Mouse (Mus musculus) CH12.LX (cell line): ENCODE results near the gene Slc38a8. TPM values are rescaled to one million over a fixed set of nuclear protein-coding genes. Genes with fewer than 3 reads are reported as not detected.
A peak's percentile ranks its signal among the peaks of the same experiment; 100 is the strongest.

ENCODE experiments used
- DNase-seq: peaks from one replicate; pipeline ENCODE4 v3.0.0-alpha.2; 2013; ENCODE audit errors: extremely low read depth
- H3K27ac ChIP-seq: 2 replicates; pipeline ENCODE4 v1.5.1; 2012; ENCODE audit warnings: low read depth, mild to moderate bottlenecking, control low read depth, moderate library complexity; ENCODE audit not compliant: insufficient read depth
- H3K27me3 ChIP-seq: replicated peaks from 2 replicates; pipeline ENCODE3; 2012; ENCODE audit warnings: inconsistent platforms
- H3K36me3 ChIP-seq, 2 experiments: replicated peaks in 1 of 2; 2 replicates each; pipeline versions ENCODE3 to v1.6.1; 2012; ENCODE audit warnings: inconsistent platforms in 1 of 2, low read length in 1 of 2, mild to moderate bottlenecking in 1 of 2, mixed read lengths in 1 of 2, moderate library complexity in 1 of 2; ENCODE audit not compliant: control insufficient read depth in 1 of 2, insufficient read depth in 1 of 2
- H3K4me1 ChIP-seq, 2 experiments: 2 replicates each; pipeline ENCODE4 v1.6.1; 2012; ENCODE audit warnings: inconsistent platforms in 1 of 2, moderate library complexity in 1 of 2; ENCODE audit not compliant: insufficient read depth in 2 of 2, control insufficient read depth in 1 of 2
- H3K4me2 ChIP-seq: 2 replicates; pipeline ENCODE4 v1.6.1; 2012; ENCODE audit warnings: low read depth, mild to moderate bottlenecking, control low read depth; ENCODE audit not compliant: poor library complexity, insufficient read depth, severe bottlenecking
- H3K4me3 ChIP-seq, 3 experiments: fragments of 150-350 bp in 1 of 3; sonication (generic) in 1 of 3; replicated peaks in 1 of 3; 2 replicates each; pipeline versions ENCODE3 to v1.5.1; 2011 to 2012; ENCODE audit warnings: low read depth in 2 of 3, low read length in 2 of 3, mild to moderate bottlenecking in 2 of 3, moderate library complexity in 2 of 3, control low read depth in 1 of 3, improper control_type of control experiment in 1 of 3, inconsistent platforms in 1 of 3, mixed read lengths in 1 of 3; ENCODE audit not compliant: poor library complexity in 1 of 3
- H3K79me2 ChIP-seq: replicated peaks from 2 replicates; pipeline ENCODE4 v1.6.1; 2012; ENCODE audit warnings: mild to moderate bottlenecking, moderate library complexity; ENCODE audit not compliant: control insufficient read depth, poor library complexity, insufficient read depth, severe bottlenecking; ENCODE audit errors: extremely low read depth
- H3K9ac ChIP-seq: 2 replicates; pipeline ENCODE4 v1.6.1; 2012; ENCODE audit warnings: low read depth, mild to moderate bottlenecking, control low read depth, moderate library complexity; ENCODE audit not compliant: insufficient read depth
- H3K9me3 ChIP-seq: replicated peaks from 2 replicates; pipeline ENCODE3; 2012; ENCODE audit warnings: low read length, inconsistent platforms, mixed read lengths
- CHD2 ChIP-seq: IDR thresholded peaks from 2 replicates; pipeline ENCODE4 v1.6.1; 2011; ENCODE audit warnings: low read length, improper control_type of control experiment
- CTCF ChIP-seq, 2 experiments: IDR thresholded peaks in 1 of 2; conservative IDR thresholded peaks in 1 of 2; 2 replicates each; pipeline ENCODE4 v1.5.1; 2011 to 2012; ENCODE audit warnings: low read depth in 2 of 2, low read length in 2 of 2, improper control_type of control experiment in 1 of 2, inconsistent platforms in 1 of 2, mild to moderate bottlenecking in 1 of 2, moderate library complexity in 1 of 2
- ELF1 ChIP-seq: IDR thresholded peaks from 2 replicates; pipeline ENCODE4 v1.6.1; 2014; ENCODE audit warnings: low read depth, mild to moderate bottlenecking, inconsistent platforms, low read length, improper control_type of control experiment
- EP300 ChIP-seq: IDR thresholded peaks from 2 replicates; pipeline ENCODE4 v1.6.1; 2011; ENCODE audit warnings: low read length, improper control_type of control experiment
- GABPA ChIP-seq: IDR thresholded peaks from 2 replicates; pipeline ENCODE4 v1.6.1; 2012; ENCODE audit warnings: low read depth, low read length, improper control_type of control experiment, inconsistent platforms; ENCODE audit not compliant: insufficient replicate concordance
- IRF4 ChIP-seq: IDR thresholded peaks from 2 replicates; pipeline ENCODE4 v1.6.1; 2014; ENCODE audit warnings: low read depth, mild to moderate bottlenecking, inconsistent platforms, low read length, improper control_type of control experiment
- MYC ChIP-seq: IDR thresholded peaks from 2 replicates; pipeline ENCODE4 v1.6.1; 2011; ENCODE audit warnings: low read depth, mild to moderate bottlenecking, improper control_type of control experiment, low read length
- POLR2AphosphoS2 ChIP-seq: IDR thresholded peaks from 2 replicates; pipeline ENCODE4 v1.6.1; 2011; ENCODE audit warnings: low read depth, low read length, improper control_type of control experiment
- RAD21 ChIP-seq: IDR thresholded peaks from 2 replicates; pipeline ENCODE4 v1.6.1; 2011; ENCODE audit warnings: low read depth, mild to moderate bottlenecking, low read length, improper control_type of control experiment, moderate library complexity
- SMC3 ChIP-seq: IDR thresholded peaks from 2 replicates; pipeline ENCODE4 v1.6.1; 2011; ENCODE audit warnings: low read depth, low read length, improper control_type of control experiment
- USF2 ChIP-seq: conservative IDR thresholded peaks from 2 replicates; pipeline ENCODE4 v1.6.1; 2011; ENCODE audit warnings: low read depth, low read length, improper control_type of control experiment
- dilution Hi-C: fragments of 300-500 bp; cut with MboI; formaldehyde crosslinking; loops from 2 replicates; pipeline ENCODE4 v1.14.3; 2020; ENCODE audit warnings: low sequenced_read_pairs; ENCODE audit not compliant: extremely low pct_unique_long_range_greater_than_20kb, extremely low pct_ligation_motif_present
- in situ Hi-C: fragments of 300-500 bp; cut with MboI; formaldehyde crosslinking; loops from 3 replicates; pipeline ENCODE4 v1.14.3; 2019; ENCODE audit warnings: low sequenced_read_pairs, low pct_ligation_motif_present, low pct_unique_long_range_greater_than_20kb, mixed read lengths
- polyA plus RNA-seq: library from polyadenylated mRNA; unstranded; fragments of >175 nt; gene quantifications from 2 replicates; pipeline ENCODE4 v1.2.1, GENCODE M21; 2012; ENCODE audit warnings: low read depth; ENCODE audit not compliant: insufficient read length
- total RNA-seq, 2 experiments: library from RNA; depleted of rRNA; stranded (reverse); fragments of 300-350 nt in 1 of 2; fragments of >200 nt in 1 of 2; gene quantifications; 2 replicates each; pipeline ENCODE4 v1.2.3; 2012 to 2014

Gene Slc38a8
- total and polyA plus RNA-seq, 3 experiments, result 0.08 TPM; not detected in 1

DNA sequence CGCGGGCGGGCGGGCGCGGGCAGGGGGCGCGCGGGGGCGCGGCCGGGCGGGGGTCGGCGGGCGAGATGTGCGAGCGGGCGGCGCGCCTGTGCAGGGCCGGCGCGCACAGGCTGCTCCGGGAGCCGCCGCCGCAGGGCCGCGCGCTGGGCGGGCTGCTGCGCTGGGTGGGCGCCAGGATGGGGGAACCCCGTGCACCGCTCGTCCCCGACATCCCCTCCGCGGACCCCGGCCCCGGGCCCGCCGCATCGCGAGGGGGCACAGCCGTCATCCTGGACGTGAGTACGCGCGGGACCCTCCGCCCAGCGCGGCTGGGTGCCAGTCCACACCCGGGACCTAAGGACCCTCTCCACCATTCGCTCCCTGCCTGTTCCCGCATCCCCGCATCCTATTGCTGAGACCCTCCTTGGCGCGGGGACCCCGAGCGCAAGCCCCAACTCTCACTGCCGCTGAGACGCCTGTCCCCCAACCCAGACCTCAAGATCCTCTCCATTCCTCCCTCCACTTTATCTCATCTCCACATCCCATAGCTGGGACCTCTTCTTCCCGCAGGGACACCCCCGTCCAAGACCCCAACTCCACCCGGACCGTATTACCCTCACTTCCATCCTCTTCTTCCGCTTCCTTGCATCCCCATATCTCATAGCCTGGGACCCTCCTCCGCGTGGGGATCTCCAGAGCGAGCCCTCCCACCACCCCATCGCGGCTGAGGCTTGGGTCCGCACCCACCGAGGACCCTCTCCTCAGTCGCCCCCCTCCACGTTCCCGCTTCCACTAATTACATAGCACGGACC lies 54.3 kb downstream of the Slc38a8 start:
- H3K79me2 ChIP-seq, result no peaks in the 10 kb centered on the region
- H3K27me3 ChIP-seq, result no peaks in the 10 kb centered on the region
- peaks cover 12 to 38% of the 10 kb centered on the region in 2 experiments for H3K36me3 ChIP-seq
- dilution Hi-C loops (no loop called here), in situ Hi-C loops (loop anchor here (5.0 kb wide), 1 partner anchor 35 kb away; no protein-coding TSS in a partner anchor)
- no peak overlapping the region for H3K4me2 ChIP-seq
- no peak for TF ChIP-seq IRF4
- TF ChIP-seq POLR2AphosphoS2, result no peak
- no peak for TF ChIP-seq MYC
- TF ChIP-seq EP300, result no peak
- TF ChIP-seq ELF1, result no peak
- no peak for TF ChIP-seq SMC3
- no peak for TF ChIP-seq GABPA
- no peak overlapping the region for H3K27ac ChIP-seq
- peaks cover 0 to 12% of the 10 kb centered on the region in 2 experiments; a peak in 2 of 4 replicates for H3K4me1 ChIP-seq
- H3K4me3 ChIP-seq, result no peak overlapping the region
- no peaks in the 10 kb centered on the region for H3K9me3 ChIP-seq
- no peak overlapping the region for H3K9ac ChIP-seq
- DNase-seq, result no peak

DNA sequence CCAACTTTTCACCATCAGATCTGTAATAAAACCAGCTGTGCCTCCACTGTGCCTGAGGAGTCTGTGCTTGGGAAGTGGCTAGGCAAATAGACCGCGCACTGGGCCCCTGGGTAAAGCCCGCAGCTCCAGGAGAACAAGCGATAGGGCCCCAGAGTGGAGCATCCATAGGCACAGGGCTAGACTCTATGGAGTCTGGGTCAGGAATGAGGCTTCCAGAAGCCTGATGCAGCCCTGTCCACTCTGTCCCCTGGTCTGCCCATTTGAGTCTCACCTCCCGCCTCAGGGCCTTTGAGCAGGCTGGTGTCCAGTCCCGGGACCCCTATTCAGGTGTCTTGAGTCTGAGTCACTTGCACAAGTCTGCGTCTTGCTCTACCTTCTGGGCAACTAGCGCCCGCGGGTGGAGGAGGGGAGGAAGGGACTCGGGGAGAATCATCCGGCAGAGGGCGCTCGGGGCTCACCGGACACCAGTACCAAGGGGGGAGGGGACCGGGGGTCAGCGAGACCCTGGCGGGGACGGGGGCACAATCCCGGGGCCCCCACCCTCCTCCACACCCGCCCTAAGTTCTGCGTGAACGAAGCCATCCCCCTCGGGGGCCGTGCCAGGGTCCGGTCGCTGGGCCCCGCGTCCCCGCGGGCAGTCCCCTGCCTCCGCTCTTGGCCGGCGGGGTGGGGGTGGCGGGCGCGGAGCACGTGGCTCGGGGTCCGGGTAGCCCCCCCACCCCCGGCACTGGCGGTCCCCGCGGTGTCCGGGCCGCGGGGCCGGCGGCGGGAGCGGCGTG lies 55.1 kb downstream of the Slc38a8 start, which contains the start of gene Necab2:
Gene Necab2, plus strand, starts transcription at position 509 of the 779 bp plus-strand sequence.
- H3K9me3 ChIP-seq, result no peaks in the 10 kb centered on the region
- H3K79me2 ChIP-seq, result no peaks in the 10 kb centered on the region
- dilution Hi-C loops (no loop called here), in situ Hi-C loops (loop anchor here (5.0 kb wide), 1 partner anchor 34 kb away; no protein-coding TSS in a partner anchor)
- H3K27ac ChIP-seq, result no peak within 1 kb of the TSS
- peaks cover 0 to 12% of the 10 kb centered on the region in 2 experiments; a peak in 2 of 4 replicates for H3K4me1 ChIP-seq
- H3K4me3 ChIP-seq, result no peak within 1 kb of the TSS
- TF ChIP-seq CHD2, result peak; percentile 47; the same call in 1 of the 2 replicates
- peak; percentile 43 for TF ChIP-seq SMC3
- TF ChIP-seq USF2, result no peak
- peak; percentile 23 for TF ChIP-seq RAD21
- peak in 1 of 2 experiments; percentile 65; a peak in 2 of 4 replicates for TF ChIP-seq CTCF (conservative IDR thresholded peaks at IDR 0.05 in 1 of 2, IDR thresholded peaks at IDR 0.05 in 1 of 2; ENCODE audit: low read depth in 2 of 2, low read length in 2 of 2)
- no peak within 1 kb of the TSS for H3K4me2 ChIP-seq
- H3K36me3 ChIP-seq, result peaks cover 12 to 46% of the 10 kb centered on the region in 2 experiments
- no peaks in the 10 kb centered on the region for H3K27me3 ChIP-seq
- H3K9ac ChIP-seq, result no peak within 1 kb of the TSS
- DNase-seq, result no peak
